Mouse (Mus musculus): ENCODE measurements around the gene Bola2. TPM values are rescaled to one million over a fixed set of nuclear protein-coding genes. Genes with fewer than 3 reads are reported as not detected.
"Not testable (repeated sequence)": the region's sequence is repeated elsewhere in the genome, so short reads cannot be mapped to it uniquely, and the experiment has no call there.

Bola2 gene
- polyA plus RNA-seq, 1 experiment from 2014 or later = 118 TPM

DNA sequence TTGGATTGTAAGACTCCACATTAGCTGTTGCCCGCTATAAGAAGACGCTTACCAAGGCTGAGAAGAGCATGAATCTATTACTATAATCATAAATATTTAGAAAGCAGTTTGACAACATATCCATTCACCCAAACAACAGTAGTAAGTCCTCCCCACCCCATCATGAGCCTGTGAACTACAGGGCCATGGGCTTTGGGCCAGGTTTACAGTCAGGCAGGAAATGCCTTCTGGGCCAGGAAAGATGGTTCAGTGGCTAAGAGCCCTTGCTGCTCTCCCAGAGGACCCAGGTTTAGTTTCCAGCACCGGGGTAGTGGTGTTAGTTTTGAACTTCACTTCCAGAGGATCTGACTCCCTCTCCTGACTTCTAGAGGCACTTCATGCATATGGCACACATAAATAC is 22.4 kb downstream of the Bola2 start:
- no peak overlapping the region for H3K27ac ChIP-seq
- H3K9me3 ChIP-seq = no peaks in the 10 kb centered on the region
- no peaks in the 10 kb centered on the region for H3K4me1 ChIP-seq (replicated peaks)
- H3K36me3 ChIP-seq = no peaks in the 10 kb centered on the region
- WGBS = 63% methylated on average over 3 of the region's 3 CpGs
- no peak overlapping the region for H3K4me2 ChIP-seq (replicated peaks)
- H3K27me3 ChIP-seq (replicated peaks) = no peaks in the 10 kb centered on the region
- ATAC-seq = no peak
- no peak overlapping the region for H3K4me3 ChIP-seq (replicated peaks)
- no peak overlapping the region for H3K9ac ChIP-seq

DNA sequence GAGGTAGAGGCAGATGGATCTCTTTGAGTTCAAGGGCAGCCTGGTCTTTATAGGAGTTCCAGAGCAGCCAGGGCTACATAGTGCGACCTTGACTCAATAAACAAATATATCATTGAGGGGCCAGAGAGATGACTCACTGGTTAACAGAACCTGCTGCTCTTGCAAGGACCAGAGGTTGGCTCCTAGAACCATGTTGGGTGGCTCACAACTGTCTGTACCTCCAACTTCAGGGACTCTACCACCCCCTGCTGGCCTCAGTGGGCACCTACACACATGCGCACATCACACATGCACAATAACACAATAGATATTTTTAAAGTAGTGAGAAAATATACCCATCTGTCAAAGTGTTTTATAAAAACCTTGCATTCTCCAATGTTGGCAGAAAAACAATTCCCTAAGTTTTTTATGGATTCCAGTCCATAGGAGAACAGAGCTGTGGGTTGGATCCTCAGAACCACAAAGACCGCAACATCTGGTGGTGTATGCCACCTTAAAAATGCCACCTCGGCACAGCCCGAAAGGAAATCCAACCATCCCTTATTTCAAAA is 23.7 kb downstream of the Bola2 start:
- Histone ChIP-seq H3K27ac (no peak overlapping the region), H3K27me3 (replicated peaks) (no peaks in the 10 kb centered on the region), H3K9me3 (no peaks in the 10 kb centered on the region), H3K4me2 (replicated peaks) (no peak overlapping the region), H3K9ac (no peak overlapping the region), H3K36me3 (no peaks in the 10 kb centered on the region), H3K4me3 (replicated peaks) (no peak overlapping the region), H3K4me1 (replicated peaks) (no peaks in the 10 kb centered on the region)
- ATAC-seq = no peak
- 92% methylated on average over 5 of the region's 5 CpGs for WGBS

DNA sequence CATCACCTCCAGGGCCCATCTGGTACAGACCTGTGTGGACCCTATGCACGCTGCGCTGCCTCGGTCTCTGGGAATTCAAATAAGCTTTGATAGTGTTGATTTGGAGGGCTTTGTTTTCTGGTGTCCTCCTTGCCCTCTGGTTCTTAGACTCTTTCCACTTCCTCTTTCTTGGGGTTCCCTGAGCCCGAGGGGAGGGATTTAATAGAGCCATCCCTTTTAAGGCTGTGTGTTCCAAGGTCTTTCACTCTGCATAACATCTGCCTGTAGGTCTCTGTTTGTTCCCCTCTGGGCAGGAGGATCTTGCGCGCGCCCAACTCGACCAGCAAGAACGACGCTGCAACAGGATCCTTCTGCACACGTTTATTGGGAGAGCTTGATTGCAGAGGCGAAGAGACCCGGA is 26.4 kb downstream of the Bola2 start:
- Histone ChIP-seq H3K27ac (no peak overlapping the region), H3K9ac (no peak overlapping the region), H3K4me3 (replicated peaks) (no peak overlapping the region), H3K9me3 (no peaks in the 10 kb centered on the region), H3K4me1 (replicated peaks) (no peaks in the 10 kb centered on the region), H3K36me3 (no peaks in the 10 kb centered on the region), H3K27me3 (replicated peaks) (no peaks in the 10 kb centered on the region), H3K4me2 (replicated peaks) (no peak overlapping the region)
- WGBS = 90% methylated on average over 13 of the region's 13 CpGs
- no peak for ATAC-seq

DNA sequence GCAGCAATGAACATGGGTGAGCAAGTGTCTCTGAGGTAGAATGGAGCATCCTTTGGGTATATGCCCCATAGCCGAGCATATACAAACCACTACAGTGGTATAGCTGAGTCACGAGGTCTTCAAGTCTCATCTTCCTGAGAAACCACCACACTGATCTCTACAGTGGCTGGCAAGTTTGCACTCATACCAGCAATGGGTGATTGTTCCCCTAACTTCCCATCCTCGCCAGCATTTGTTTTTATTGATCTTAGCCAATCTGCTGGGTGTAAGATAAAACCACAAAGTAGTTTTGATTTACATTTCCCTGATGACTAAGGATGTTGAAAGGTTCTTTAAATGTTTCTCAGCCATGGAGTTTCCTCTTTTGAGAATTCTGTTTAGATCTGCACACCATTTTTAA is 29.9 kb downstream of the Bola2 start:
- H3K36me3 ChIP-seq = no peaks in the 10 kb centered on the region
- H3K4me3 ChIP-seq (replicated peaks) = no peak overlapping the region
- WGBS = 64% methylated on average over 3 of the region's 3 CpGs
- ATAC-seq = no peak
- H3K27me3 ChIP-seq (replicated peaks) = no peaks in the 10 kb centered on the region
- H3K9ac ChIP-seq = no peak overlapping the region
- H3K4me2 ChIP-seq (replicated peaks) = no peak overlapping the region
- no peaks in the 10 kb centered on the region for H3K4me1 ChIP-seq (replicated peaks)
- H3K9me3 ChIP-seq = no peaks in the 10 kb centered on the region
- H3K27ac ChIP-seq = no peak overlapping the region

DNA sequence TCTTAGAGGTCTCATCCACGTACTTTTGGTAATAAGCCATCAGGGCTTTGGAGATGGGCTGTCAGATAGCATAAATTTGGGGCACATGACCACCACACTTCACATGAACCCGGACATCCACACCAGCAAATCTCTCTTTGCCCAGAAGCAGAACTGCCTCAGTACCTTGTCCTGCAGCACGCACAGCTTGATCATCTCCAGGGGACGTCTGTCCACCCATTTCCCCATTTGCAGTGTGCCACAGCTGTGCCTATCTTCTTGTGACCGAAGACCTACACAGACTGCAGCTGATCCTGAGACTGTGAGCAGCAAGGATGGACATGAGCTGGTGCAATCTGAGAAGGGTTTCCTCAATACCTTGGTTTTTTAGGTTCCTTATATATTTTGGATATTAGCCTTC is 30.5 kb downstream of the Bola2 start:
- Histone ChIP-seq H3K4me1 (replicated peaks) (no peaks in the 10 kb centered on the region), H3K9ac (no peak overlapping the region), H3K36me3 (no peaks in the 10 kb centered on the region), H3K27me3 (replicated peaks) (no peaks in the 10 kb centered on the region), H3K4me3 (replicated peaks) (no peak overlapping the region), H3K9me3 (no peaks in the 10 kb centered on the region), H3K27ac (no peak overlapping the region), H3K4me2 (replicated peaks) (no peak overlapping the region)
- no peak for ATAC-seq
- WGBS = 75% methylated on average over 5 of the region's 5 CpGs

DNA sequence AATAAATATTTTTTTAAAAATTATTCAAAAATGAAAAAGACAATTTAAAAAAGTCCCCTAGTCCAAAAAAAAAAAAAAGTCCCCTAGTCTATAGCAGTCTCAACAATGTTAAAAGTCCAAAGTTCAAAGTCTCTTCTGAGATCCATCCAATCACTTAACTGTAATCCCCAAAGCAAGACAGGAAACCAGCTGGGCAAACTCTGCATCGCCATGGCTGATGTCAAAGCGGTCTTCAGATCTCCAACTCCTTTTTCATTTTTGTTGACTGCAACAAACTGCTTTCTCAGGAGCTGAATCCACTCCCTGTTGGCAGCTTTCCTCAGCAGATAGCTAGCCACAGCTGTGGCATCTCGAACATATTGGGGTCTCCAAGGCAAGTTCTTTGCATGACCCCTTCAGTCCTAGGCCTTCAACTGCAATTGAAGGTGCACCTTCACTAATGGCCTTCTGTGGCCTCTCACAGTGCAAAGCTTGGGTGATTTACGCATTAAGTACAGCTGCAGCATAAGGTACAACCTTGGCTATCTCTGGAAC is 35.1 kb downstream of the Bola2 start:
- not testable (repeated sequence) for H3K36me3 ChIP-seq; ATAC-seq; H3K9ac ChIP-seq; H3K4me2 ChIP-seq (replicated peaks); H3K9me3 ChIP-seq; H3K27me3 ChIP-seq (replicated peaks); H3K4me3 ChIP-seq (replicated peaks); H3K4me1 ChIP-seq (replicated peaks); H3K27ac ChIP-seq
- 76% methylated on average over 4 of the region's 4 CpGs for WGBS

DNA sequence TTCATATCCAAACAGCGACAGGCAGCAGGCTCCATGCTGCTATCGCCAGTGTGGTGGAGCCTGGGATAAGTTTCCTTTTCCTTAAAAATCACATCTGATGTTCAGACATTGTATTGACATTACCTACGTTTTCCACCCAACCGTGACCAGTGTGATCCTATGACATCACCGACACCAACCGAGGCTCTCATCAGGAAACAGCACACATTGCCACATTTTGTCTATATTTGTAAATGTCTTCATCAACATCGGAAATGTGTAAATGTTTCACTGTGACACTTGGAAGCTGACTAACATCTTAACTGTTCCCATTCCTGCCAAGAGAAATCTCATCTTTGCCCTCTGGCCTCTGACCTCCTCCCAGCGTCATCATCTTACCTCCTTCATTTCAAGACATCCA is 40.9 kb downstream of the Bola2 start:
- Histone ChIP-seq H3K9ac (no peak overlapping the region), H3K27me3 (replicated peaks) (no peaks in the 10 kb centered on the region), H3K36me3 (no peaks in the 10 kb centered on the region), H3K4me2 (replicated peaks) (no peak overlapping the region), H3K27ac (no peak overlapping the region), H3K4me3 (replicated peaks) (no peak overlapping the region), H3K4me1 (replicated peaks) (no peaks in the 10 kb centered on the region), H3K9me3 (no peaks in the 10 kb centered on the region)
- ATAC-seq = no peak
- 79% methylated on average over 8 of the region's 8 CpGs for WGBS

DNA sequence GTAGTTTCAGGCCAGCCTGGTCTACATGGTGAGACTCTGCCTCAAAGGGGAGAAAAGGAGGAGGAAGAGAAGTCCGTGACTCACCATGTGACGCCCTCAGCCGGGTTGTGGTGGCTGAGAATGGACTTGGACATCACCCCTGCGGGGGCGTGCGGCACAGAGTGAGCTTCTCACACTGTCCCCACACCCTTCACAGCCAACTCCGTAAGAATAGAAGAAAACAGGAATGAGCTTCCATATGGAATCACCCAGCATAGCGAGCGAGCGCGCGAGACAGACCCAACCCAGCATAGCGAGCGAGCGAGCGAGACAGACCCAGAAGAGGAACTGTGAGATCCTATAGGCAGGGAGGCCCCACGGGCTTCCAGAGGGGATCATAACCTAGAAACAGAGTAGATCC is 44.4 kb downstream of the Bola2 start:
- no peaks in the 10 kb centered on the region for H3K9me3 ChIP-seq
- H3K27me3 ChIP-seq (replicated peaks) = no peaks in the 10 kb centered on the region
- no peaks in the 10 kb centered on the region for H3K4me1 ChIP-seq (replicated peaks)
- H3K4me3 ChIP-seq (replicated peaks) = no peak overlapping the region
- no peak overlapping the region for H3K27ac ChIP-seq
- 86% methylated on average over 17 of the region's 17 CpGs for WGBS
- no peak for ATAC-seq
- no peaks in the 10 kb centered on the region for H3K36me3 ChIP-seq
- no peak overlapping the region for H3K9ac ChIP-seq
- H3K4me2 ChIP-seq (replicated peaks) = no peak overlapping the region

DNA sequence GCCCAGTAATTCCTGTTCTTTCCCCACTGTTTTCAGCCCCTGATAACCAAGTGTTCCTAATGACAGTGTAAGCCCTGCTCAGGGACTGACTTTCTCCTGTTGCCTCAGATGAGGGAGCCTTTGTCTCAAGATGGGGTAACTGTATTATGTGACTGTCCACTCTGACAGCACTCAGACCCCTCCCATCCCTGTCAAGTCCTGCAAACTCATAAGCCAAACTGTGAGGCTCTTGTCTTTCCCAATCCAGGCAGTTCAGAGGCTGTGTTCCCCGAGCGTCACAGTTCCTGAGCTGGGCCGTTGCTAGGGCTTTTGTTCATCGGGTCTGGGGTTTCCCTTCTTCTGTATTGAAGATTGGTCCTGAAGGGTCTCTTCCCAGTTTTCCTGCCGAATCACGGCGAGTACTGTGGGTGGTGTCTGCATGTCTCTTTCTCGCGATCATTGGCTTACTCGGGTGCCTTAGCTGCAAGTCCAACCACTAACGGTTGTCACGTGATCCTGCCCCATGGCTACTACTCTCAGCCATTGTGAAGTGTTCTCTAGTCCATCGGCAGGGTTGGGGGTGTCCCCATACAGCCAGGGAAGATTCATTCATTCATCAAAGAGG is 45.0 kb downstream of the Bola2 start:
- no peak for ATAC-seq

DNA sequence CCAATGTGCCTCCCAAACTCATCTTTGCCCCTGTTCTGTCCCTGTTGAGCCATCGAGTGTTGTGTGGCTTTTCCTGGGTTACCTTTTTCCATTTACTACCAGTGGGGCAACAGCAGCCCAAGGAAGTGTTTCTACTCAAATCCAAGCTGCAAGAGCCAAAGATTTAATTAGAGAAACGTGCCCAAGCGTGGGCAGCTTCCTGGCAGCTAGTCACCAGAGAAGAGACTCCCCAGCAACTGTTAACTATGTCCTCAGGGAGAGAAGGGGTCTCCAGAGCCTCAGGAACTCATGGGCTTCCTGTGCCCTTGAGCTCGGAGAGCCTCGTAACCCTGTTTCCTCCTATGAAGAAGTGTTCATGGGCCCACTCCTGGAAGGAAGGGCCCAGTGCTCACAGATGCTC is 45.8 kb downstream of the Bola2 start:
- Histone ChIP-seq H3K9me3 (no peaks in the 10 kb centered on the region), H3K4me3 (replicated peaks) (no peak overlapping the region), H3K36me3 (no peaks in the 10 kb centered on the region), H3K27ac (no peak overlapping the region), H3K4me2 (replicated peaks) (no peak overlapping the region), H3K4me1 (replicated peaks) (no peaks in the 10 kb centered on the region), H3K27me3 (replicated peaks) (no peaks in the 10 kb centered on the region), H3K9ac (no peak overlapping the region)
- ATAC-seq = no peak
- WGBS = 65% methylated on average over 5 of the region's 5 CpGs

More for the DNA sequence above, 45.0 kb downstream of the Bola2 start:
- Histone ChIP-seq H3K9me3 (no peaks in the 10 kb centered on the region), H3K4me2 (replicated peaks) (no peak overlapping the region), H3K9ac (no peak overlapping the region), H3K4me1 (replicated peaks) (no peaks in the 10 kb centered on the region), H3K27ac (no peak overlapping the region), H3K36me3 (no peaks in the 10 kb centered on the region), H3K27me3 (replicated peaks) (no peaks in the 10 kb centered on the region), H3K4me3 (replicated peaks) (no peak overlapping the region)
- WGBS = 85% methylated on average over 13 of the region's 13 CpGs

DNA sequence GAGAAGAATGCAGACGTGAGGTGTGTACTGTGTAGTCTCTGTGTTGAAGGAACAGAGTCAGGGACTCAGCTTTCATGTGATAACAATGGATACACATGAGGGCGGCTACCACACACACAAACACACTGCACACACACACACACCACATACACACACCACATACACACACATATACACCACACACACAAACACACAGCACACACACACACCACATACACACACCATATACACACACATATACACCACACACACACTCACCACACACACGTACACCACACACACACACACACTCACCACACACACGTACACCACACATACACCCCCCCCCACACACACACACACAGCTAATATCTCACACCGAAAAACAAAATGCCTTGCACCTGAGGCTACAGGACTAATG is 46.3 kb downstream of the Bola2 start:
- Histone ChIP-seq H3K9me3 (no peaks in the 10 kb centered on the region), H3K4me2 (replicated peaks) (no peak overlapping the region), H3K4me3 (replicated peaks) (no peak overlapping the region), H3K36me3 (no peaks in the 10 kb centered on the region), H3K9ac (no peak overlapping the region), H3K27me3 (replicated peaks) (no peaks in the 10 kb centered on the region), H3K27ac (no peak overlapping the region), H3K4me1 (replicated peaks) (no peaks in the 10 kb centered on the region)
- WGBS = 86% methylated on average over 5 of the region's 5 CpGs
- ATAC-seq = no peak

DNA sequence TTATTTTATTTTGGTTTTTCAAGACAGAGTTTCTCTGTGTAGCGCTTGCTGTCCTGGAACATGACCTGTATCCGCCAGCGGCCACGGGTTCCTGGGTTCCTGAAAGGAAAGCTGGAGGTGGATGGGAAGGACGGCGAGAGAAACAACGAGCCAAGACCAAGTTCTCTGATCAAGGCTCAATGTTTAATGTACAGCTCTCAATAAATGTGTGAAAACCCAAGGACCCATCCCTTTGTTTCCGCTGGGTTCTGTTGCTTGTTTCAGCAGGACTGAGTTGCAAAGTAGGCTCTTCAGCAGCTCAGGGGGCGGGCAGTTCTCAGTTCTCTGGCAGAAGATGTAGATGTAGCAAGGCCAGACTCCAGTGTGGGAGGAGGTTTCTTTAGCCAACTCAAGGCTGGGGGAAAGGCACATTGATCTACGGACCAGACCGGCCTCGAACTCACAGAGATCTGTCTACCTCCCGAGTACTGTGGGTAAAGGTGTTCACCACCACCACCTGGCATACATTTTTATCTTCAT is 46.8 kb downstream of the Bola2 start:
- no peaks in the 10 kb centered on the region for H3K36me3 ChIP-seq
- H3K9ac ChIP-seq = no peak overlapping the region
- H3K27ac ChIP-seq = no peak overlapping the region
- no peaks in the 10 kb centered on the region for H3K27me3 ChIP-seq (replicated peaks)
- H3K9me3 ChIP-seq = no peaks in the 10 kb centered on the region
- H3K4me3 ChIP-seq (replicated peaks) = no peak overlapping the region
- no peak overlapping the region for H3K4me2 ChIP-seq (replicated peaks)
- 0 out of 2 replicates have a peak, but pooled peaks cover 3% of the 10 kb centered on the region for H3K4me1 ChIP-seq (replicated peaks)
- no peak for ATAC-seq
- WGBS = 89% methylated on average over 13 of the region's 13 CpGs

DNA sequence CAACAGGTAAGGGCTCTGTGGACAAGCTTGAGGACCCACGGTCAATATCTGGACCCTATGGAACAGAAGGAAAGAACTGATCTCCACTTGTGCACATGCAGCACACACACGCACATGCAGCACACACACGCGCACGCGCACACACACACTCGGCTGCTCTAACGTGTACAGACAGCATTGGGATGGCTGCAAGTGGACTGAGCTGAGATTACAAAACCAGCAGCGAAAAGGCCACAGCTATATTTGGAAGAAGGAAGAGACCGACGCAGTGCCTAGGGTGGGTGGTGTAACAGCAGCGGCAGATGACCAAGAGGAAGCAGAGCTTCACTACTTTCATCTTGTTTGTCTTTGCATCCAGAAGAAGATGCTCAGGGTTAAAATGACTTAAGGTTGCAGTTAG is 50.9 kb downstream of the Bola2 start:
- peaks cover 5% of the 10 kb centered on the region; the same call in 1 of the 2 replicates for H3K4me1 ChIP-seq (replicated peaks)
- H3K4me3 ChIP-seq (replicated peaks) = 0 out of 2 replicates have a peak overlapping the region, but pooled peaks have one; percentile 7
- H3K27ac ChIP-seq = peak overlapping the region; percentile 80
- H3K9me3 ChIP-seq = no peaks in the 10 kb centered on the region
- 83% methylated on average over 12 of the region's 12 CpGs for WGBS
- H3K36me3 ChIP-seq = no peaks in the 10 kb centered on the region
- no peak for ATAC-seq
- H3K27me3 ChIP-seq (replicated peaks) = no peaks in the 10 kb centered on the region
- no peak overlapping the region for H3K9ac ChIP-seq
- H3K4me2 ChIP-seq (replicated peaks) = peak overlapping the region; percentile 34
